Mouse (Mus musculus) neural tube, embryonic 11.5 days (tissue): ENCODE data around the gene Cbfa2t2. TPM values are rescaled to one million over a fixed set of nuclear protein-coding genes. Genes with fewer than 3 reads are reported as not detected.

Experiments
- ATAC-seq: fragments of 200-750 bp; cut with Nextera tagmentation; 2 replicates; pipeline ENCODE4 v1.8.0; 2017; ENCODE audit warnings: moderate number of reproducible peaks, mild to moderate bottlenecking, moderate TSS enrichment, moderate library complexity; ENCODE audit not compliant: insufficient read depth, low FRiP score, low TSS enrichment
- DNase-seq: peaks from one replicate; pipeline ENCODE4 v3.0.0-alpha.2; 2015; ENCODE audit warnings: low spot score
- H3K27ac ChIP-seq: fragments of 300-500 bp; sonication (generic); 2 replicates; pipeline ENCODE4 v1.5.1; 2014; ENCODE audit warnings: low read depth, mild to moderate bottlenecking, low read length
- H3K27me3 ChIP-seq: fragments of 300-500 bp; sonication (generic); 2 replicates; pipeline ENCODE4 v1.6.1; 2014; ENCODE audit warnings: mild to moderate bottlenecking, low read length, mixed read lengths; ENCODE audit not compliant: control insufficient read depth, insufficient read depth
- H3K36me3 ChIP-seq: fragments of 300-500 bp; sonication (generic); 2 replicates; pipeline ENCODE4 v1.6.1; 2014; ENCODE audit warnings: mild to moderate bottlenecking, low read length, moderate library complexity, mixed read lengths; ENCODE audit not compliant: control insufficient read depth, insufficient read depth
- H3K4me1 ChIP-seq: fragments of 300-500 bp; sonication (generic); 2 replicates; pipeline ENCODE4 v1.6.1; 2014; ENCODE audit warnings: low read length, mixed read lengths; ENCODE audit not compliant: control insufficient read depth, insufficient read depth
- H3K4me2 ChIP-seq: fragments of 300-500 bp; sonication (generic); 2 replicates; pipeline ENCODE4 v1.6.1; 2014; ENCODE audit warnings: low read depth, mild to moderate bottlenecking, moderate library complexity
- H3K4me3 ChIP-seq: fragments of 300-500 bp; sonication (generic); 2 replicates; pipeline ENCODE4 v1.5.1; 2014; ENCODE audit warnings: low read depth, low read length
- H3K9ac ChIP-seq: fragments of 300-500 bp; sonication (generic); 2 replicates; pipeline ENCODE4 v1.6.1; 2014; ENCODE audit warnings: mild to moderate bottlenecking, low read length
- H3K9me3 ChIP-seq: fragments of 300-500 bp; sonication (generic); 2 replicates; pipeline ENCODE4 v1.6.1; 2016; ENCODE audit warnings: low read length; ENCODE audit not compliant: control insufficient read depth
- WGBS: fragments of 180-500 bp; shearing (Covaris S2); extraction: QIAGEN DNeasy Blood & Tissue Kit; methylation state at CpG from one replicate; pipeline ENCODE4 v1.1.7; 2014; 5-methylcytosine and 5-hydroxymethylcytosine counted together
- polyA plus RNA-seq: library from polyadenylated mRNA; unstranded; fragments of >200 nt; fragmentation: Nextera tagmentation; extraction: Ambion mirVana; gene quantifications from 2 replicates; pipeline ENCODE4 v1.2.1, GENCODE M21; 2014

Gene Cbfa2t2
- polyA plus RNA-seq, 1 experiment from 2014 or later: 63.6 TPM

GRCm38 (mm10) chr2:154577744-154578067 lies 141.4 kb downstream of the Cbfa2t2 start:
- no peaks in the 10 kb centered on the region for H3K27me3 ChIP-seq
- H3K27ac ChIP-seq: peak overlapping the region; percentile 84
- no peaks in the 10 kb centered on the region for H3K9me3 ChIP-seq
- no peak overlapping the region for H3K4me2 ChIP-seq
- peaks cover 13% of the 10 kb centered on the region for H3K4me1 ChIP-seq
- ATAC-seq (no peak; the same call in 1 of the 2 replicates), DNase-seq (no peak)
- WGBS: 69% methylated on average over 6 of the region's 6 CpGs
- H3K4me3 ChIP-seq: no peak overlapping the region
- H3K36me3 ChIP-seq: no peaks in the 10 kb centered on the region
- no peak overlapping the region; the same call in 1 of the 2 replicates for H3K9ac ChIP-seq

- peaks cover 20% of the 10 kb centered on the region for H3K4me1 ChIP-seq
- H3K9me3 ChIP-seq: no peaks in the 10 kb centered on the region
- H3K4me2 ChIP-seq: no peak overlapping the region
- WGBS: 90% methylated on average over 8 of the region's 8 CpGs
- no peaks in the 10 kb centered on the region for H3K36me3 ChIP-seq
- H3K4me3 ChIP-seq: no peak overlapping the region
- no peaks in the 10 kb centered on the region for H3K27me3 ChIP-seq
- no peak overlapping the region for H3K27ac ChIP-seq
- no peak for DNase-seq
- ATAC-seq: no peak
- no peak overlapping the region for H3K9ac ChIP-seq
These were observed 144.3 kb downstream of the Cbfa2t2 start for GRCm38 (mm10) chr2:154580586-154580985.

DNA sequence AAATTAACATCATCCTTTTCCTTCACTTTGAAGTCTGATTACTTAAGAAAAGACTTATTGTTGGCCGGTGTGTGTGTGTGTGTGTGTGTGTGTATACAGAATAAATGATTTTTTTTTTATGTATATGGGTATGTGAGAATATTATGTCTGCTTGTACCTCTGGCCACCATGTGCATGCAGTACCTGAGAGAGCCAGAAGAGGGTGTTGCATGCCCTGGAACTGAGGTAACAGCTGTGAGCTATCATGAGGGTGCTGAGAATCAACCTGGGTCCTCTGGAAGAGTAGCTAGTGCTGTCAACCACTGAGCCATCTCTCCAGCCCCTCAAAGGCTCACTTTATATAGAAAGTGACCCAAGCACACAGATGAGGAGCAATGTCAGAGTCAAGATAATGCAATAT lies 145.1 kb downstream of the Cbfa2t2 start:
- H3K9ac ChIP-seq: no peak overlapping the region
- no peaks in the 10 kb centered on the region for H3K36me3 ChIP-seq
- H3K27me3 ChIP-seq: no peaks in the 10 kb centered on the region
- 91% methylated on average over 1 of the region's 1 CpGs for whole genome bisulfite sequencing
- H3K27ac ChIP-seq: no peak overlapping the region
- peaks cover 20% of the 10 kb centered on the region for H3K4me1 ChIP-seq
- H3K9me3 ChIP-seq: no peaks in the 10 kb centered on the region
- no peak for ATAC-seq
- no peak for DNase-seq
- H3K4me3 ChIP-seq: no peak overlapping the region
- no peak overlapping the region for H3K4me2 ChIP-seq

DNA sequence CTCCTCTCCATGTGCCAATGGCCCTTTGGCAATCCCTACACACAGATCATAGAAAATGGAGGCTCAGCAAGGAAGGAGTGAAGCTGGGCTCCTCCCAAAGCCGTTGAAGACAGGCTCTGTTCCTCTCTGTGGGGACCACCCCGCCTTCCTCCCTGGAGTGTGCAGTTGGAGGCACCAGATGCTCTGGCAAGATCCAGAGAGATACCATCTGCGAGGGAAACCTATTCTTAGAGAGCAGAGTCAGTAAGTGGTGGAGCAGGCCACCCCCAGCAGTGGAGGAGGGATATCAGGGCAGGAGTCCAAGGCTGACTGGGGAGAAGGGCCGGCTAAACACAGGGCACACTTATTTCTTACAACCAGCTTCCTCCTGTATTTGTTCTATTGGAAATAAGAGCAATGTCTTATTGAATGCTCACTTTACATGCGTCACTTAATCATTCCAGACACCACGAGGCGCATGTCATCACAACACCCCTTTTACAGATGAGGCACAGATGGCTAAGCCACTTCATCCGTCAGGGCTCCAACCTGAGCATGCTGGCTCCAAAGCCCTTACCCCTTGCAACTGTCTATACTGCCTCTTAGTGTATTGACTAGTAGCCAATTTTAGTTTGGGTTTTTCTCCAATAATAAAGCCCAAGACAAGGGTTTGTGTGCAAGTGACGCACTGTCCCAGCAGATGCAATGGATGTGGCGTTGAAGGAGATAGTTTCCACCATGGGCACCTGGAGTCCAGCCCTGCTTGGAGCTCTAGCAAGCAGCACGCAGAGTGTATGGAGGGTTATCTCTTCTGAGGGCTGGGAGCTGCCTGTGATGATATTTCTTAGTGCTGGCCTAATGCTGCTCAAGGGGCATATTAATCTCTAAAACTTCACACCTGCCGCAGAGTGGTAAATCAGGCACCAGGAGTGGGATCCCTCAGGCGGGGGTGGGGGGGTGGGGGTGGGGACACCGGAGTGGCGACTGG lies 147.9 kb downstream of the Cbfa2t2 start:
- Histone ChIP-seq H3K4me3 (no peak overlapping the region), H3K27ac (no peak overlapping the region), H3K9me3 (no peaks in the 10 kb centered on the region), H3K27me3 (no peaks in the 10 kb centered on the region), H3K4me1 (peaks cover 8% of the 10 kb centered on the region; the same call in 1 of the 2 replicates), H3K36me3 (no peaks in the 10 kb centered on the region), H3K9ac (no peak overlapping the region), H3K4me2 (no peak overlapping the region)
- 0 out of 2 replicates have a peak, but pooled peaks have one; percentile 16 for ATAC-seq
- peak; percentile 27 for DNase-seq
- 68% methylated on average over 15 of the region's 15 CpGs for WGBS

- no peak overlapping the region for H3K4me2 ChIP-seq
- DNase-seq: no peak
- no peaks in the 10 kb centered on the region for H3K27me3 ChIP-seq
- peaks cover 8% of the 10 kb centered on the region; the same call in 1 of the 2 replicates for H3K4me1 ChIP-seq
- no peaks in the 10 kb centered on the region for H3K9me3 ChIP-seq
- no peak overlapping the region for H3K27ac ChIP-seq
- no peaks in the 10 kb centered on the region for H3K36me3 ChIP-seq
- no peak overlapping the region for H3K4me3 ChIP-seq
- WGBS: 69% methylated on average over 17 of the region's 17 CpGs
- no peak overlapping the region for H3K9ac ChIP-seq
- no peak for ATAC-seq
These were observed 148.8 kb downstream of the Cbfa2t2 start for GRCm38 (mm10) chr2:154584931-154585601.

GRCm38 (mm10) chr2:154586405-154586804 lies 150.1 kb downstream of the Cbfa2t2 start:
- no peaks in the 10 kb centered on the region for H3K36me3 ChIP-seq
- H3K9ac ChIP-seq: no peak overlapping the region
- H3K4me3 ChIP-seq: no peak overlapping the region
- H3K4me2 ChIP-seq: no peak overlapping the region
- WGBS: 66% methylated on average over 5 of the region's 5 CpGs
- H3K9me3 ChIP-seq: no peaks in the 10 kb centered on the region
- peak; percentile 43 for DNase-seq
- H3K27ac ChIP-seq: no peak overlapping the region
- H3K27me3 ChIP-seq: no peaks in the 10 kb centered on the region
- peaks cover 8% of the 10 kb centered on the region; the same call in 1 of the 2 replicates for H3K4me1 ChIP-seq
- no peak for ATAC-seq

Other genes with a start within 250 kb of the Cbfa2t2 start
- gene Bpifb1, start 245.7 kb upstream of the Cbfa2t2 start, polyA plus RNA-seq: not detected in 2 replicates
- 0.15 TPM in 1 of 2 replicates, not detected in the other for gene Bpifb5, start 212.7 kb upstream of the Cbfa2t2 start, polyA plus RNA-seq
- not detected in 2 replicates for gene Bpifb9a, start 178.6 kb upstream of the Cbfa2t2 start, polyA plus RNA-seq
- gene Bpifb9b, start 129.3 kb upstream of the Cbfa2t2 start, polyA plus RNA-seq: not detected in 2 replicates
- gene Cdk5rap1, start 63.5 kb upstream of the Cbfa2t2 start, polyA plus RNA-seq: 15.8 and 16.0 TPM in 2 replicates
- gene Snta1, start 28.4 kb upstream of the Cbfa2t2 start, polyA plus RNA-seq: 2.8 TPM in 2 replicates
- 1.5 and 2.6 TPM in 2 replicates for gene 1700003F12Rik, start 110.6 kb downstream of the Cbfa2t2 start, polyA plus RNA-seq
- 0.20 and 0.42 TPM in 2 replicates for gene Actl10, start 115.3 kb downstream of the Cbfa2t2 start, polyA plus RNA-seq
- 9.2 and 10.4 TPM in 2 replicates for gene Necab3, start 122.4 kb downstream of the Cbfa2t2 start, polyA plus RNA-seq
- gene E2f1, start 133.4 kb downstream of the Cbfa2t2 start, polyA plus RNA-seq: 13.1 and 13.9 TPM in 2 replicates
- gene Pxmp4, start 167.2 kb downstream of the Cbfa2t2 start, polyA plus RNA-seq: 14.5 and 15.1 TPM in 2 replicates
- gene Zfp341, start 176.8 kb downstream of the Cbfa2t2 start, polyA plus RNA-seq: 0.87 and 1.5 TPM in 2 replicates
- not detected in 2 replicates for gene 4930519P11Rik, start 177.0 kb downstream of the Cbfa2t2 start, polyA plus RNA-seq
- gene Chmp4b, start 215.2 kb downstream of the Cbfa2t2 start, polyA plus RNA-seq: 10.5 and 12.0 TPM in 2 replicates